Mouse (Mus musculus) erythroid progenitor cell, adult 5-6 weeks (primary cell): ENCODE results near the gene Trappc6a. TPM values are rescaled to one million over a fixed set of nuclear protein-coding genes. Genes with fewer than 3 reads are reported as not detected.

Experiments used
- ATAC-seq: replicated peaks from 2 replicates; pipeline ENCODE4 v1.8.0; 2016; ENCODE audit warnings: moderate number of reproducible peaks, mild to moderate bottlenecking, moderate TSS enrichment, inconsistent platforms; ENCODE audit not compliant: poor library complexity, low FRiP score, severe bottlenecking
- total RNA-seq, 2 experiments: library from RNA; stranded (forward) in 1 of 2; stranded (reverse) in 1 of 2; fragments of 150-400 nt in 1 of 2; fragments of 186-747, 209-891 nt in 1 of 2; gene quantifications; 2 replicates each; pipeline versions ENCODE4 v1.2.3 to v1.2.4; 2015 to 2017; ENCODE audit warnings: low replicate concordance in 2 of 2

Gene Trappc6a
- 12.6 and 31.9 TPM in 2 replicates for total RNA-seq (2015; ENCODE audit: low replicate concordance)
- 3.5 and 5.8 TPM in 2 replicates for total RNA-seq (2017; ENCODE audit: low replicate concordance)

- ATAC-seq, result peak; percentile 92
Observed at GRCm38 (mm10) chr7:19508150-19508923, at the start of gene Trappc6a, which contains the start of gene Bloc1s3. Trappc6a (plus strand) TSS chr7:19508395. Bloc1s3 (minus strand) TSS chr7:19508367.

GRCm38 (mm10) chr7:19458591-19459111, 49.5 kb upstream of the Trappc6a start, which contains the start of gene Mark4:
Mark4 (minus strand) TSS chr7:19458821.
- ATAC-seq, result 0 out of 2 replicates have a peak, but pooled peaks have one; percentile 41

GRCm38 (mm10) chr7:19459144-19459870, 48.9 kb upstream of the Trappc6a start:
- no peak for ATAC-seq

GRCm38 (mm10) chr7:19460500-19460899, 47.7 kb upstream of the Trappc6a start:
- ATAC-seq, result no peak

- ATAC-seq, result no peak
Observed at GRCm38 (mm10) chr7:19461488-19461887, 46.7 kb upstream of the Trappc6a start.

- ATAC-seq, result no peak
Observed at GRCm38 (mm10) chr7:19462443-19462842, 45.8 kb upstream of the Trappc6a start.

- ATAC-seq, result no peak
Observed at GRCm38 (mm10) chr7:19462884-19463381, 45.3 kb upstream of the Trappc6a start, which contains the start of gene Exoc3l2. Exoc3l2 (plus strand) TSS chr7:19463331.

GRCm38 (mm10) chr7:19464367-19465307, 43.6 kb upstream of the Trappc6a start:
- ATAC-seq, result no peak

- ATAC-seq, result no peak
Observed at GRCm38 (mm10) chr7:19466602-19467145, 41.5 kb upstream of the Trappc6a start.

- ATAC-seq, result 0 out of 2 replicates have a peak, but pooled peaks have one; percentile 45
Observed at GRCm38 (mm10) chr7:19467638-19468037, 40.6 kb upstream of the Trappc6a start.

GRCm38 (mm10) chr7:19468279-19468678, 39.9 kb upstream of the Trappc6a start:
- no peak for ATAC-seq

GRCm38 (mm10) chr7:19469404-19469803, 38.8 kb upstream of the Trappc6a start:
- ATAC-seq, result no peak

- no peak for ATAC-seq
Observed at GRCm38 (mm10) chr7:19470308-19470707, 37.9 kb upstream of the Trappc6a start.

GRCm38 (mm10) chr7:19472403-19472802, 35.8 kb upstream of the Trappc6a start:
- no peak for ATAC-seq

- ATAC-seq, result no peak
Observed at GRCm38 (mm10) chr7:19473875-19474443, 34.2 kb upstream of the Trappc6a start.

- ATAC-seq, result no peak
Observed at GRCm38 (mm10) chr7:19477084-19477483, 31.1 kb upstream of the Trappc6a start.

GRCm38 (mm10) chr7:19477624-19478384, 30.4 kb upstream of the Trappc6a start:
- 0 out of 2 replicates have a peak, but pooled peaks have one; percentile 30 for ATAC-seq

GRCm38 (mm10) chr7:19483281-19483680, 24.9 kb upstream of the Trappc6a start:
- ATAC-seq, result no peak
